Mouse (Mus musculus) myocyte (in vitro differentiated cells): ENCODE results near the gene Amhr2. TPM values are rescaled to one million over a fixed set of nuclear protein-coding genes. Genes with fewer than 3 reads are reported as not detected.

Experiments used
- H3K27me3 ChIP-seq: one replicate; pipeline ENCODE4 v1.6.1; 2011; ENCODE audit not compliant: control insufficient read depth, insufficient read depth, insufficient read length
- H3K36me3 ChIP-seq: one replicate; pipeline ENCODE4 v1.6.1; 2011; ENCODE audit not compliant: control insufficient read depth, insufficient read depth
- H3K4me2 ChIP-seq: one replicate; pipeline ENCODE4 v1.6.1; 2011; ENCODE audit warnings: low read depth, control low read depth
- H3K4me3 ChIP-seq: one replicate; pipeline ENCODE4 v1.5.1; 2011; ENCODE audit warnings: mild to moderate bottlenecking, control low read depth, moderate library complexity
- H3K79me2 ChIP-seq: one replicate; pipeline ENCODE4 v1.6.1; 2011; ENCODE audit not compliant: control insufficient read depth, insufficient read depth
- H3ac ChIP-seq: one replicate; pipeline ENCODE4 v1.6.1; 2011; ENCODE audit not compliant: control insufficient read depth, insufficient read length
- E2F4 ChIP-seq: IDR thresholded peaks from one replicate; pipeline ENCODE4 v1.6.1; 2011; ENCODE audit warnings: mild to moderate bottlenecking, control low read depth, moderate library complexity; ENCODE audit not compliant: insufficient read depth
- MAX ChIP-seq: IDR thresholded peaks from one replicate; pipeline ENCODE4 v1.6.1; 2011; ENCODE audit warnings: low read depth, mild to moderate bottlenecking, control low read depth
- MYOG ChIP-seq, 3 experiments: IDR thresholded peaks; one replicate each; pipeline ENCODE4 v1.6.1; 2011; ENCODE audit warnings: control low read depth in 2 of 3, low read depth in 2 of 3, mild to moderate bottlenecking in 2 of 3; ENCODE audit not compliant: insufficient read length in 2 of 3, control insufficient read depth in 1 of 3, insufficient read depth in 1 of 3
- POLR2A ChIP-seq: IDR thresholded peaks from one replicate; pipeline ENCODE4 v1.6.1; 2011; ENCODE audit warnings: low read depth, mild to moderate bottlenecking, control low read depth, moderate library complexity; ENCODE audit not compliant: insufficient read length
- POLR2AphosphoS2 ChIP-seq: IDR thresholded peaks from one replicate; pipeline ENCODE4 v1.6.1; 2011; ENCODE audit warnings: low read depth, control low read depth; ENCODE audit not compliant: insufficient read length
- REST ChIP-seq: IDR thresholded peaks from one replicate; pipeline ENCODE4 v1.6.1; 2011; ENCODE audit warnings: mild to moderate bottlenecking, control low read depth, moderate library complexity; ENCODE audit not compliant: insufficient read depth, insufficient read length
- SRF ChIP-seq: IDR thresholded peaks from one replicate; pipeline ENCODE4 v1.6.1; 2011; ENCODE audit warnings: low read depth; ENCODE audit not compliant: control insufficient read depth, insufficient read length
- TCF12 ChIP-seq: IDR thresholded peaks from one replicate; pipeline ENCODE4 v1.6.1; 2011; ENCODE audit warnings: mild to moderate bottlenecking, control low read depth; ENCODE audit not compliant: poor library complexity, insufficient read depth, severe bottlenecking
- TCF3 ChIP-seq: IDR thresholded peaks from one replicate; pipeline ENCODE4 v1.6.1; 2011; ENCODE audit warnings: low read depth, control low read depth; ENCODE audit not compliant: insufficient read length
- USF1 ChIP-seq: IDR thresholded peaks from one replicate; pipeline ENCODE4 v1.6.1; 2011; ENCODE audit warnings: low read depth, mild to moderate bottlenecking, control low read depth, moderate library complexity
- polyA plus RNA-seq: library from polyadenylated mRNA; unstranded; fragments of >200 nt; fragmentation: generic; extraction: Trizol; gene quantifications from one replicate; pipeline ENCODE4 v1.2.1, GENCODE M21; 2012; ENCODE audit warnings: missing spikeins

Amhr2 gene
- polyA plus RNA-seq, 1 experiment, result 0.32 TPM

- Histone ChIP-seq H3K36me3 (peaks cover 74% of the 10 kb centered on the region), H3ac (no peak overlapping the region), H3K79me2 (peaks cover 6% of the 10 kb centered on the region), H3K27me3 (no peaks in the 10 kb centered on the region), H3K4me2 (no peak overlapping the region), H3K4me3 (no peak overlapping the region)
- TF ChIP-seq E2F4, result no peak
- TF ChIP-seq REST, result no peak
- TF ChIP-seq TCF3, result no peak
- TF ChIP-seq USF1, result no peak
- TF ChIP-seq POLR2AphosphoS2, result peak; percentile 35
- no peak for TF ChIP-seq MAX
These were observed 57.2 kb downstream of the Amhr2 start for GRCm38 (mm10) chr15:102502254-102502840.

- Histone ChIP-seq H3ac (no peak within 1 kb of the TSS), H3K79me2 (no peaks in the 10 kb centered on the region), H3K36me3 (peaks cover 63% of the 10 kb centered on the region), H3K4me2 (no peak within 1 kb of the TSS), H3K4me3 (no peak within 1 kb of the TSS), H3K27me3 (no peaks in the 10 kb centered on the region)
- TF ChIP-seq MYOG (IDR thresholded peaks at IDR 0.05; ENCODE audit: control insufficient read depth in 1 of 3, insufficient read depth in 1 of 3, insufficient read length in 2 of 3, low read depth in 2 of 3), result no peak
- no peak for TF ChIP-seq TCF3
- no peak for TF ChIP-seq TCF12
- TF ChIP-seq MAX, result no peak
- TF ChIP-seq USF1, result no peak
- no peak for TF ChIP-seq E2F4
- TF ChIP-seq POLR2A, result no peak
- TF ChIP-seq SRF, result no peak
These were observed 58.3 kb downstream of the Amhr2 start, which contains the start of gene Gm10337 for GRCm38 (mm10) chr15:102503447-102503846. Gene Gm10337, plus strand, starts transcription at chr15:102503722.

Other genes starting within 250 kb of the Amhr2 start
- gene Zfp740, start 242.1 kb upstream of the Amhr2 start, polyA plus RNA-seq, result 42.3 TPM
- 18.8 TPM for gene Csad, start 240.6 kb upstream of the Amhr2 start, polyA plus RNA-seq
- gene Itgb7, start 213.4 kb upstream of the Amhr2 start, polyA plus RNA-seq, result 2.0 TPM
- 63.8 TPM for gene Rarg, start 187.8 kb upstream of the Amhr2 start, polyA plus RNA-seq
- not detected for gene Gm9918, start 174.8 kb upstream of the Amhr2 start, polyA plus RNA-seq
- gene Mfsd5, start 165.9 kb upstream of the Amhr2 start, polyA plus RNA-seq, result 83.3 TPM
- gene Espl1, start 149.1 kb upstream of the Amhr2 start, polyA plus RNA-seq, result 16.7 TPM
- 476 TPM for gene Pfdn5, start 119.3 kb upstream of the Amhr2 start, polyA plus RNA-seq
- gene Myg1, start 113.7 kb upstream of the Amhr2 start, polyA plus RNA-seq, result 97.0 TPM
- 57.5 TPM for gene Aaas, start 94.6 kb upstream of the Amhr2 start, polyA plus RNA-seq
- 0.24 TPM for gene Sp7, start 78.2 kb upstream of the Amhr2 start, polyA plus RNA-seq
- gene Sp1, start 39.2 kb upstream of the Amhr2 start, polyA plus RNA-seq, result 11.7 TPM
- gene Prr13, start 13.7 kb downstream of the Amhr2 start, polyA plus RNA-seq, result 92.9 TPM
- gene Pcbp2, start 25.2 kb downstream of the Amhr2 start, polyA plus RNA-seq, result 892 TPM
- not detected for gene Gm10337, start 58.4 kb downstream of the Amhr2 start, polyA plus RNA-seq
- 5.9 TPM for gene Map3k12, start 71.7 kb downstream of the Amhr2 start, polyA plus RNA-seq
- gene Tarbp2, start 72.8 kb downstream of the Amhr2 start, polyA plus RNA-seq, result 76.2 TPM
- gene Npff, start 79.6 kb downstream of the Amhr2 start, polyA plus RNA-seq, result 0.84 TPM
- not detected for gene Gm28047, start 179.7 kb downstream of the Amhr2 start, polyA plus RNA-seq
- 33.7 TPM for gene Atf7, start 180.1 kb downstream of the Amhr2 start, polyA plus RNA-seq
- gene Atp5g2, start 227.0 kb downstream of the Amhr2 start, polyA plus RNA-seq, result 947 TPM